Mouse (Mus musculus): Measurements from ENCODE around the gene Timp4.
"Not testable (repeated sequence)": the region's sequence is repeated elsewhere in the genome, so short reads cannot be mapped to it uniquely, and the experiment has no call there.

The Timp4 gene

GRCm38 (mm10) chr6:115251531-115251985 is 447 bp downstream of the Timp4 start:
- no peak for DNase-seq (ENCODE audit: low read depth)

- DNase-seq (ENCODE audit: low read depth), result no peak
Observed at GRCm38 (mm10) chr6:115245500-115246058, 6.4 kb downstream of the Timp4 start.

GRCm38 (mm10) chr6:115244222-115244621 is 7.8 kb downstream of the Timp4 start:
- no peak for DNase-seq (ENCODE audit: low read depth)

GRCm38 (mm10) chr6:115241939-115242338 is 10.1 kb downstream of the Timp4 start:
- DNase-seq (ENCODE audit: low read depth), result no peak

GRCm38 (mm10) chr6:115241131-115241699 is 10.8 kb downstream of the Timp4 start:
- no peak for DNase-seq (ENCODE audit: low read depth)

GRCm38 (mm10) chr6:115240431-115240830 is 11.6 kb downstream of the Timp4 start:
- DNase-seq (ENCODE audit: low read depth), result not testable (repeated sequence)

GRCm38 (mm10) chr6:115239335-115239734 is 12.7 kb downstream of the Timp4 start:
- DNase-seq (ENCODE audit: low read depth), result no peak

- DNase-seq (ENCODE audit: low read depth), result no peak
Observed at GRCm38 (mm10) chr6:115238031-115239027, 13.7 kb downstream of the Timp4 start.

GRCm38 (mm10) chr6:115232562-115232961 is 19.4 kb downstream of the Timp4 start:
- no peak for DNase-seq (ENCODE audit: low read depth)

- DNase-seq (ENCODE audit: low read depth), result no peak
Observed at GRCm38 (mm10) chr6:115231836-115232235, 20.2 kb downstream of the Timp4 start.

GRCm38 (mm10) chr6:115230557-115230956 is 21.4 kb downstream of the Timp4 start:
- no peak for DNase-seq (ENCODE audit: low read depth)

GRCm38 (mm10) chr6:115227529-115227928 is 24.5 kb downstream of the Timp4 start:
- DNase-seq (ENCODE audit: low read depth), result peak; percentile 75

GRCm38 (mm10) chr6:115227043-115227442 is 25.0 kb downstream of the Timp4 start, which contains the start of gene Gm17482:
Gene Gm17482, plus strand, starts transcription at chr6:115227343.
- no peak for DNase-seq (ENCODE audit: low read depth)

- no peak for DNase-seq (ENCODE audit: low read depth)
Observed at GRCm38 (mm10) chr6:115225519-115225918, 26.5 kb downstream of the Timp4 start.

- DNase-seq (ENCODE audit: low read depth), result no peak
Observed at GRCm38 (mm10) chr6:115221215-115221641, 30.8 kb downstream of the Timp4 start.

- DNase-seq (ENCODE audit: low read depth), result no peak
Observed at GRCm38 (mm10) chr6:115213129-115213528, 38.9 kb downstream of the Timp4 start.

- DNase-seq (ENCODE audit: low read depth), result no peak
Observed at GRCm38 (mm10) chr6:115212132-115212903, 39.7 kb downstream of the Timp4 start.

- no peak for DNase-seq (ENCODE audit: low read depth)
Observed at GRCm38 (mm10) chr6:115210820-115211219, 41.2 kb downstream of the Timp4 start.

GRCm38 (mm10) chr6:115210187-115210586 is 41.8 kb downstream of the Timp4 start:
- no peak for DNase-seq (ENCODE audit: low read depth)

- no peak for DNase-seq (ENCODE audit: low read depth)
Observed at GRCm38 (mm10) chr6:115203029-115203428, 49.0 kb downstream of the Timp4 start.

GRCm38 (mm10) chr6:115200753-115201152 is 51.3 kb downstream of the Timp4 start:
- no peak for DNase-seq (ENCODE audit: low read depth)

Data from naive thymus-derived CD4-positive, alpha-beta T cell, adult 2 months (primary cell).